Mouse (Mus musculus) lung, embryonic 15.5 days (tissue): ENCODE results near the gene Adamtsl5. TPM values are rescaled to one million over a fixed set of nuclear protein-coding genes. Genes with fewer than 3 reads are reported as not detected.

Source experiments
- ATAC-seq: fragments of 200-750 bp; cut with Nextera tagmentation; 2 replicates; pipeline ENCODE4 v1.8.0; 2017; ENCODE audit warnings: moderate number of reproducible peaks, borderline replicate concordance; ENCODE audit not compliant: low FRiP score, low TSS enrichment; ENCODE audit errors: extremely low read depth
- H3K27ac ChIP-seq: fragments of 300-500 bp; sonication (generic); 2 replicates; pipeline ENCODE4 v1.5.1; 2015; ENCODE audit warnings: moderate library complexity, mild to moderate bottlenecking, inconsistent platforms
- H3K27me3 ChIP-seq: fragments of 300-500 bp; sonication (generic); 2 replicates; pipeline ENCODE4 v1.6.1; 2015; ENCODE audit warnings: inconsistent platforms
- H3K36me3 ChIP-seq: fragments of 300-500 bp; sonication (generic); 2 replicates; pipeline ENCODE4 v1.6.1; 2015; ENCODE audit warnings: inconsistent platforms
- H3K4me1 ChIP-seq: fragments of 300-500 bp; sonication (generic); 2 replicates; pipeline ENCODE4 v1.6.1; 2015; ENCODE audit warnings: inconsistent platforms
- H3K4me2 ChIP-seq: fragments of 300-500 bp; sonication (generic); 2 replicates; pipeline ENCODE4 v1.6.1; 2015; ENCODE audit warnings: inconsistent platforms, mild to moderate bottlenecking, moderate library complexity
- H3K4me3 ChIP-seq: fragments of 300-500 bp; sonication (generic); 2 replicates; pipeline ENCODE4 v1.5.1; 2015; ENCODE audit warnings: mild to moderate bottlenecking, inconsistent platforms
- H3K9ac ChIP-seq: fragments of 300-500 bp; sonication (generic); 2 replicates; pipeline ENCODE4 v1.6.1; 2015; ENCODE audit warnings: inconsistent platforms
- H3K9me3 ChIP-seq: fragments of 300-500 bp; sonication (generic); 2 replicates; pipeline ENCODE4 v1.6.1; 2016; ENCODE audit warnings: inconsistent platforms
- WGBS: fragments of 180-500 bp; shearing (Covaris S2); methylation state at CpG from one replicate; pipeline ENCODE4 v1.1.7; 2015; 5-methylcytosine and 5-hydroxymethylcytosine counted together
- polyA plus RNA-seq: library from polyadenylated mRNA; unstranded; fragments of >200 nt; fragmentation: Nextera tagmentation; extraction: Ambion mirVana; gene quantifications from 2 replicates; pipeline ENCODE4 v1.2.1, GENCODE M21; 2015

Adamtsl5 gene
- polyA plus RNA-seq, 1 experiment from 2014 or later = 3.4 TPM

- peaks cover 66% of the 10 kb centered on the region for H3K27me3 ChIP-seq
- ATAC-seq = no peak
- no peak overlapping the region for H3K9ac ChIP-seq
- peaks cover 45% of the 10 kb centered on the region for H3K4me1 ChIP-seq
- no peaks in the 10 kb centered on the region for H3K9me3 ChIP-seq
- no peak overlapping the region for H3K27ac ChIP-seq
- WGBS = 3% methylated on average over 47 of the region's 47 CpGs
- H3K4me3 ChIP-seq = peak overlapping the region; percentile 34
- H3K36me3 ChIP-seq = no peaks in the 10 kb centered on the region
- peak overlapping the region; percentile 63 for H3K4me2 ChIP-seq
These were observed 6.5 kb downstream of the Adamtsl5 start for GRCm38 (mm10) chr10:80341491-80342304.

DNA sequence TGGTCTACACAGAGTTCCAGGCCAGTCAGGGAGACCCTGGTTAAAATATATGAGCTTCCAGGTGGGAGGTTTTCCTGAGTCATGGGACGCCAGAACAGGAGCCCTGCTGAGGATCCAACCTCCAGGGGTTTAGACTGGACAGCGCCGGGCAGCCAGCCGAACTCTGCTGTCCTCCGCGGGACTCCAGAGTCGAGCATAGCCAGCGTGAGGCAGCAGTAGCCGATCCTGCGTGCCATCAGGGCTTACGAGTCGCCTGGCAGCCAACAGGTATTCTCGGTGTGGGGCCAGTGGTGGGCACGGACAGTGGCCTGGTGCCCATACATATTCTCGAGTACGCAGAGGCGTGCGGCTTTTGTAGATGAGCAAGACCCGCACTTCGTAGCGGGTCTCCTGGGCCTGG is 7.2 kb downstream of the Adamtsl5 start:
- Histone ChIP-seq H3K27me3 (peaks cover 60% of the 10 kb centered on the region), H3K4me3 (no peak overlapping the region), H3K36me3 (no peaks in the 10 kb centered on the region), H3K4me2 (0 out of 2 replicates have a peak overlapping the region, but pooled peaks have one; percentile 63), H3K27ac (no peak overlapping the region), H3K9me3 (no peaks in the 10 kb centered on the region), H3K4me1 (peaks cover 45% of the 10 kb centered on the region), H3K9ac (no peak overlapping the region)
- no peak for ATAC-seq
- 16% methylated on average over 21 of the region's 21 CpGs for WGBS

GRCm38 (mm10) chr10:80339941-80340750 is 8.1 kb downstream of the Adamtsl5 start:
- Histone ChIP-seq H3K9ac (no peak overlapping the region), H3K4me3 (no peak overlapping the region), H3K4me2 (peak overlapping the region; percentile 25; the same call in 1 of the 2 replicates), H3K4me1 (peaks cover 42% of the 10 kb centered on the region), H3K27me3 (peaks cover 51% of the 10 kb centered on the region), H3K36me3 (no peaks in the 10 kb centered on the region), H3K9me3 (no peaks in the 10 kb centered on the region), H3K27ac (no peak overlapping the region)
- ATAC-seq = no peak
- WGBS = 19% methylated on average over 19 of the region's 19 CpGs

GRCm38 (mm10) chr10:80336263-80336662 is 11.9 kb downstream of the Adamtsl5 start:
- no peak overlapping the region for H3K4me3 ChIP-seq
- ATAC-seq = no peak
- WGBS = 85% methylated on average over 12 of the region's 12 CpGs

DNA sequence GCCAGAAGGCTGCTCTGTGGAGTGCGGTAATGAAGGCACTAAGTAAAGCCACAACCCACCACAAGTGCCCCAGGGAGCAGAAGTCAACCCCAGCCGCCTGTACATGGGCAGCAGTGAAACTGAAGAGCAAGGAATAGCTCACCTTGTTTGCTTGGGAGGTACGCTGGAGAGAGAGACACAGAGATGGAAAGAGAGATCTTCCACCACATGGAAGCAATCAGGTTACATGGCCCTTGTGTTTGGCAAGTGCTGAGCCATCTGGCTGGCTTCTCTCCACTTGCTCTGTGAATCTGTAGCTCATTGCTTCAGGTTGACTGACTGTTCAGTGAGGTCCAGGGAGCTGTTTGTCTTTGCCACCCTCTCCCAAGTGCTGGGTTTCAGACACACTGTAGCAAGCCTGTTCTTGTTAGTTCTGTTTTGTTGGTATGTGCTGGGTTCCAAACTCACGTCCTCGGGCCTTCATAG is 15.7 kb downstream of the Adamtsl5 start:
- Histone ChIP-seq H3K27me3 (peaks cover 14% of the 10 kb centered on the region; the same call in 1 of the 2 replicates), H3K4me1 (peaks cover 30% of the 10 kb centered on the region), H3K4me3 (no peak overlapping the region), H3K36me3 (no peaks in the 10 kb centered on the region), H3K4me2 (no peak overlapping the region), H3K9me3 (no peaks in the 10 kb centered on the region), H3K9ac (no peak overlapping the region), H3K27ac (no peak overlapping the region)
- no peak for ATAC-seq
- 73% methylated on average over 5 of the region's 5 CpGs for WGBS

More at GRCm38 (mm10) chr10:80336263-80336662, 11.9 kb downstream of the Adamtsl5 start:
- no peaks in the 10 kb centered on the region for H3K9me3 ChIP-seq
- no peak overlapping the region for H3K9ac ChIP-seq
- H3K4me2 ChIP-seq = no peak overlapping the region
- H3K36me3 ChIP-seq = no peaks in the 10 kb centered on the region
- H3K4me1 ChIP-seq = peaks cover 14% of the 10 kb centered on the region
- H3K27ac ChIP-seq = no peak overlapping the region
- H3K27me3 ChIP-seq = peaks cover 17% of the 10 kb centered on the region

GRCm38 (mm10) chr10:80331636-80332524 is 16.3 kb downstream of the Adamtsl5 start:
- no peak for ATAC-seq
- H3K27me3 ChIP-seq = peaks cover 14% of the 10 kb centered on the region; the same call in 1 of the 2 replicates
- no peaks in the 10 kb centered on the region for H3K36me3 ChIP-seq
- H3K27ac ChIP-seq = peak overlapping the region; percentile 43
- peaks cover 30% of the 10 kb centered on the region for H3K4me1 ChIP-seq
- peak overlapping the region; percentile 98 for H3K4me2 ChIP-seq
- H3K9me3 ChIP-seq = no peaks in the 10 kb centered on the region
- H3K9ac ChIP-seq = no peak overlapping the region
- H3K4me3 ChIP-seq = no peak overlapping the region
- WGBS = 45% methylated on average over 10 of the region's 10 CpGs

GRCm38 (mm10) chr10:80330888-80331287 is 17.3 kb downstream of the Adamtsl5 start:
- no peaks in the 10 kb centered on the region for H3K36me3 ChIP-seq
- peak overlapping the region; percentile 49; the same call in 1 of the 2 replicates for H3K9ac ChIP-seq
- peak overlapping the region; percentile 53 for H3K4me3 ChIP-seq
- ATAC-seq = no peak
- H3K27ac ChIP-seq = peak overlapping the region; percentile 43
- peak overlapping the region; percentile 98 for H3K4me2 ChIP-seq
- 46% methylated on average over 2 of the region's 2 CpGs for WGBS
- peaks cover 30% of the 10 kb centered on the region for H3K4me1 ChIP-seq
- no peaks in the 10 kb centered on the region for H3K9me3 ChIP-seq
- peaks cover 14% of the 10 kb centered on the region; the same call in 1 of the 2 replicates for H3K27me3 ChIP-seq

- Histone ChIP-seq H3K27ac (peak overlapping the region; percentile 43; the same call in 1 of the 2 replicates), H3K9me3 (no peaks in the 10 kb centered on the region), H3K4me1 (peaks cover 30% of the 10 kb centered on the region), H3K27me3 (peaks cover 14% of the 10 kb centered on the region; the same call in 1 of the 2 replicates), H3K36me3 (no peaks in the 10 kb centered on the region), H3K9ac (peak overlapping the region; percentile 49), H3K4me3 (peak overlapping the region; percentile 53), H3K4me2 (peak overlapping the region; percentile 98)
- WGBS = 2% methylated on average over 41 of the region's 41 CpGs
- ATAC-seq = no peak
These were observed 18.1 kb downstream of the Adamtsl5 start for GRCm38 (mm10) chr10:80330084-80330483.

GRCm38 (mm10) chr10:80329273-80330081 is 18.7 kb downstream of the Adamtsl5 start, which contains the start of the genes Pcsk4 and Reep6:
Gene Pcsk4 (minus strand): TSS chr10:80329498.
Gene Reep6 (plus strand): TSS chr10:80329953.
- Histone ChIP-seq H3K4me3 (peak within 1 kb of the TSS; percentile 53), H3K27ac (peak within 1 kb of the TSS; percentile 43; the same call in 1 of the 2 replicates), H3K9ac (peak within 1 kb of the TSS; percentile 49), H3K9me3 (no peaks in the 10 kb centered on the region), H3K4me1 (peaks cover 30% of the 10 kb centered on the region), H3K4me2 (peak within 1 kb of the TSS; percentile 98), H3K36me3 (no peaks in the 10 kb centered on the region), H3K27me3 (peaks cover 14% of the 10 kb centered on the region; the same call in 1 of the 2 replicates)
- ATAC-seq = peak; percentile 95
- WGBS = 5% methylated on average over 36 of the region's 36 CpGs

- ATAC-seq = no peak
- no peak overlapping the region for H3K27ac ChIP-seq
- H3K9ac ChIP-seq = no peak overlapping the region
- no peak overlapping the region for H3K4me2 ChIP-seq
- no peaks in the 10 kb centered on the region for H3K9me3 ChIP-seq
- H3K36me3 ChIP-seq = no peaks in the 10 kb centered on the region
- H3K4me3 ChIP-seq = no peak overlapping the region
- 0 out of 2 replicates have a peak, but pooled peaks cover 2% of the 10 kb centered on the region for H3K27me3 ChIP-seq
- peaks cover 25% of the 10 kb centered on the region for H3K4me1 ChIP-seq
- WGBS = 77% methylated on average over 21 of the region's 21 CpGs
These were observed 23.2 kb downstream of the Adamtsl5 start for GRCm38 (mm10) chr10:80325045-80325444.
